Mouse (Mus musculus): ENCODE data around the gene Asic1. TPM values are rescaled to one million over a fixed set of nuclear protein-coding genes. Genes with fewer than 3 reads are reported as not detected.

Gene Asic1
- polyA plus RNA-seq, 1 experiment from 2014 or later = 2.3 TPM

GRCm38 (mm10) chr15:99644776-99645175, 25.4 kb upstream of the Asic1 start:
- 80% methylated on average over 7 of the region's 7 CpGs for WGBS
- Histone ChIP-seq H3K27ac (ENCODE audit: low read depth, low read length) (no peak overlapping the region), H3K27me3 (replicated peaks; ENCODE audit: control insufficient read depth, insufficient read depth, low read length) (no peaks in the 10 kb centered on the region), H3K9me3 (ENCODE audit: control insufficient read depth, low read length) (no peaks in the 10 kb centered on the region), H3K36me3 (ENCODE audit: control insufficient read depth, insufficient read depth, low read length) (peaks cover 7% of the 10 kb centered on the region; the same call in 1 of the 2 replicates), H3K4me3 (ENCODE audit: low read depth, low read length) (no peak overlapping the region), H3K4me2 (no peak overlapping the region), H3K4me1 (replicated peaks; ENCODE audit: control insufficient read depth, insufficient read depth, low read length) (peaks cover 21% of the 10 kb centered on the region), H3K9ac (ENCODE audit: low read depth, low read length) (no peak overlapping the region)
- DNase-seq (ENCODE audit: low spot score) (no peak), ATAC-seq (replicated peaks; ENCODE audit: low FRiP score) (no peak)

GRCm38 (mm10) chr15:99648326-99648725, 21.8 kb upstream of the Asic1 start:
- Histone ChIP-seq H3K4me3 (ENCODE audit: low read depth, low read length) (no peak overlapping the region), H3K4me1 (replicated peaks; ENCODE audit: control insufficient read depth, insufficient read depth, low read length) (peaks cover 37% of the 10 kb centered on the region), H3K9me3 (ENCODE audit: control insufficient read depth, low read length) (no peaks in the 10 kb centered on the region), H3K36me3 (ENCODE audit: control insufficient read depth, insufficient read depth, low read length) (no peaks in the 10 kb centered on the region), H3K4me2 (no peak overlapping the region), H3K27me3 (replicated peaks; ENCODE audit: control insufficient read depth, insufficient read depth, low read length) (peaks cover 9% of the 10 kb centered on the region), H3K27ac (ENCODE audit: low read depth, low read length) (no peak overlapping the region), H3K9ac (ENCODE audit: low read depth, low read length) (no peak overlapping the region)
- WGBS = 61% methylated on average over 4 of the region's 4 CpGs
- ATAC-seq (replicated peaks; ENCODE audit: low FRiP score) (no peak), DNase-seq (ENCODE audit: low spot score) (no peak)

GRCm38 (mm10) chr15:99649067-99649761, 21.0 kb upstream of the Asic1 start:
- H3K9ac ChIP-seq (ENCODE audit: low read depth, low read length) = no peak overlapping the region
- H3K27ac ChIP-seq (ENCODE audit: low read depth, low read length) = no peak overlapping the region
- H3K4me3 ChIP-seq (ENCODE audit: low read depth, low read length) = peak overlapping the region; percentile 29
- H3K27me3 ChIP-seq (replicated peaks; ENCODE audit: control insufficient read depth, insufficient read depth, low read length) = peaks cover 18% of the 10 kb centered on the region
- no peak for DNase-seq (ENCODE audit: low spot score)
- H3K36me3 ChIP-seq (ENCODE audit: control insufficient read depth, insufficient read depth, low read length) = no peaks in the 10 kb centered on the region
- H3K4me1 ChIP-seq (replicated peaks; ENCODE audit: control insufficient read depth, insufficient read depth, low read length) = peaks cover 40% of the 10 kb centered on the region
- 37% methylated on average over 6 of the region's 6 CpGs for WGBS
- ATAC-seq (replicated peaks; ENCODE audit: low FRiP score) = no peak
- peak overlapping the region; percentile 88 for H3K4me2 ChIP-seq
- H3K9me3 ChIP-seq (ENCODE audit: control insufficient read depth, low read length) = no peaks in the 10 kb centered on the region

- Histone ChIP-seq H3K27me3 (replicated peaks; ENCODE audit: control insufficient read depth, insufficient read depth, low read length) (peaks cover 29% of the 10 kb centered on the region), H3K27ac (ENCODE audit: low read depth, low read length) (no peak overlapping the region), H3K9ac (ENCODE audit: low read depth, low read length) (peak overlapping the region; percentile 78), H3K4me1 (replicated peaks; ENCODE audit: control insufficient read depth, insufficient read depth, low read length) (peaks cover 40% of the 10 kb centered on the region), H3K4me3 (ENCODE audit: low read depth, low read length) (peak overlapping the region; percentile 87), H3K36me3 (ENCODE audit: control insufficient read depth, insufficient read depth, low read length) (no peaks in the 10 kb centered on the region), H3K4me2 (peak overlapping the region; percentile 88), H3K9me3 (ENCODE audit: control insufficient read depth, low read length) (no peaks in the 10 kb centered on the region)
- no peak for DNase-seq (ENCODE audit: low spot score)
- WGBS = 44% methylated on average over 2 of the region's 2 CpGs
- no peak for ATAC-seq (replicated peaks; ENCODE audit: low FRiP score)
These were observed 19.9 kb upstream of the Asic1 start for GRCm38 (mm10) chr15:99650304-99650703.

- WGBS = under 1% methylated on average over 68 of the region's 68 CpGs
- peak within 1 kb of the TSS; percentile 62; the same call in 1 of the 2 replicates for H3K27ac ChIP-seq (ENCODE audit: low read depth, low read length)
- peak within 1 kb of the TSS; percentile 88 for H3K4me2 ChIP-seq
- H3K4me1 ChIP-seq (replicated peaks; ENCODE audit: control insufficient read depth, insufficient read depth, low read length) = peaks cover 38% of the 10 kb centered on the region
- peak within 1 kb of the TSS; percentile 78 for H3K9ac ChIP-seq (ENCODE audit: low read depth, low read length)
- DNase-seq (ENCODE audit: low spot score) (peak; percentile 92), ATAC-seq (replicated peaks; ENCODE audit: low FRiP score) (peak; percentile 97)
- H3K9me3 ChIP-seq (ENCODE audit: control insufficient read depth, low read length) = no peaks in the 10 kb centered on the region
- H3K36me3 ChIP-seq (ENCODE audit: control insufficient read depth, insufficient read depth, low read length) = no peaks in the 10 kb centered on the region
- peaks cover 39% of the 10 kb centered on the region for H3K27me3 ChIP-seq (replicated peaks; ENCODE audit: control insufficient read depth, insufficient read depth, low read length)
- peak within 1 kb of the TSS; percentile 87 for H3K4me3 ChIP-seq (ENCODE audit: low read depth, low read length)
These were observed 18.9 kb upstream of the Asic1 start, which contains the start of gene Racgap1 for GRCm38 (mm10) chr15:99651163-99651872. Racgap1 (minus strand) TSS chr15:99651656.

GRCm38 (mm10) chr15:99651984-99652872, 17.9 kb upstream of the Asic1 start:
- DNase-seq (ENCODE audit: low spot score) = no peak
- WGBS = 69% methylated on average over 10 of the region's 10 CpGs

GRCm38 (mm10) chr15:99653291-99653690, 16.9 kb upstream of the Asic1 start:
- Histone ChIP-seq H3K4me3 (ENCODE audit: low read depth, low read length) (no peak overlapping the region), H3K4me2 (peak overlapping the region; percentile 54), H3K9ac (ENCODE audit: low read depth, low read length) (no peak overlapping the region), H3K36me3 (ENCODE audit: control insufficient read depth, insufficient read depth, low read length) (no peaks in the 10 kb centered on the region), H3K27ac (ENCODE audit: low read depth, low read length) (no peak overlapping the region), H3K9me3 (ENCODE audit: control insufficient read depth, low read length) (no peaks in the 10 kb centered on the region), H3K27me3 (replicated peaks; ENCODE audit: control insufficient read depth, insufficient read depth, low read length) (peaks cover 53% of the 10 kb centered on the region), H3K4me1 (replicated peaks; ENCODE audit: control insufficient read depth, insufficient read depth, low read length) (peaks cover 36% of the 10 kb centered on the region)
- 10% methylated on average over 8 of the region's 8 CpGs for WGBS
- DNase-seq (ENCODE audit: low spot score) (no peak), ATAC-seq (replicated peaks; ENCODE audit: low FRiP score) (no peak)

More at GRCm38 (mm10) chr15:99651984-99652872, 17.9 kb upstream of the Asic1 start:
- no peak overlapping the region for H3K27ac ChIP-seq (ENCODE audit: low read depth, low read length)
- peaks cover 47% of the 10 kb centered on the region for H3K27me3 ChIP-seq (replicated peaks; ENCODE audit: control insufficient read depth, insufficient read depth, low read length)
- no peaks in the 10 kb centered on the region for H3K9me3 ChIP-seq (ENCODE audit: control insufficient read depth, low read length)
- peak overlapping the region; percentile 59 for H3K4me2 ChIP-seq
- H3K9ac ChIP-seq (ENCODE audit: low read depth, low read length) = peak overlapping the region; percentile 46; the same call in 1 of the 2 replicates
- peak overlapping the region; percentile 87; the same call in 1 of the 2 replicates for H3K4me3 ChIP-seq (ENCODE audit: low read depth, low read length)
- no peak for ATAC-seq (replicated peaks; ENCODE audit: low FRiP score)
- H3K36me3 ChIP-seq (ENCODE audit: control insufficient read depth, insufficient read depth, low read length) = no peaks in the 10 kb centered on the region
- H3K4me1 ChIP-seq (replicated peaks; ENCODE audit: control insufficient read depth, insufficient read depth, low read length) = peaks cover 36% of the 10 kb centered on the region

- peaks cover 55% of the 10 kb centered on the region for H3K27me3 ChIP-seq (replicated peaks; ENCODE audit: control insufficient read depth, insufficient read depth, low read length)
These were observed 16.3 kb upstream of the Asic1 start for GRCm38 (mm10) chr15:99653876-99654275.

More at GRCm38 (mm10) chr15:99653876-99654275, 16.3 kb upstream of the Asic1 start:
- Histone ChIP-seq H3K9ac (ENCODE audit: low read depth, low read length) (no peak overlapping the region), H3K36me3 (ENCODE audit: control insufficient read depth, insufficient read depth, low read length) (no peaks in the 10 kb centered on the region), H3K9me3 (ENCODE audit: control insufficient read depth, low read length) (no peaks in the 10 kb centered on the region), H3K27ac (ENCODE audit: low read depth, low read length) (no peak overlapping the region), H3K4me1 (replicated peaks; ENCODE audit: control insufficient read depth, insufficient read depth, low read length) (peaks cover 32% of the 10 kb centered on the region), H3K4me3 (ENCODE audit: low read depth, low read length) (peak overlapping the region; percentile 24), H3K4me2 (peak overlapping the region; percentile 54)
- no peak for DNase-seq (ENCODE audit: low spot score)
- ATAC-seq (replicated peaks; ENCODE audit: low FRiP score) = no peak
- WGBS = 8% methylated on average over 21 of the region's 21 CpGs
